Comparison of ENCODE assay signal across 26 mouse cellular contexts in the genomic region with DNA sequence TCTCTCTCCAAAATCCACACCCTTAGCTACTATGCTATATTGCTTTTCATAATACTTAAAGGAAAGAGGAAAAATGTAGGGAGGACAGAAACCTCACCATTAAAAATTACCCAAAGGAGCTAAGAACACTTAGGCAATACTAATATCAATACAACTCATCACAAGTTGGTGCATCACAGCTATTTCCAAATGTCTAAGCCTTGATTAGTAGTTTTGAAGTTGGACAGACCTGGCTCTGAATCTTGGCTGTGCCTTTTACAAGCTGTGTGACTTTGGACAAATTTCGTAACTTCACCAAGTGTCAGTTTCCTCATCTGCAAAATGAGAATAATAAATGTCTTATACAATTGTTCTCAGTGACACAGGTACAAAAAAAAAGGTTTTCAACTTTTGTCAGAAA.
"Had no signal": no experiment of that assay in that cellular context is flagged by ENCODE, and none has a peak within 500 bp of the region (broad histone marks: within the 10 kb centered on the region; RNA-seq: fewer than 3 reads in every experiment).

No protein-coding gene starts in this region.

- H3K4me3 ChIP-seq: gastrocnemius, adult 2 months; heart, embryonic 10.5 days; heart, embryonic 12.5 days; hindbrain, embryonic 10.5 days; hindbrain, embryonic 12.5 days; intestine, embryonic 15.5 days; layer of hippocampus, adult 2 months; left cerebral cortex, adult 2 months; limb, embryonic 10.5 days; limb, embryonic 12.5 days; liver, embryonic 13.5 days had no signal

- H3K27ac ChIP-seq: gastrocnemius, adult 2 months; heart, embryonic 10.5 days; hindbrain, embryonic 10.5 days; hindbrain, embryonic 12.5 days; hindbrain, embryonic 14.5 days; intestine, embryonic 15.5 days; layer of hippocampus, adult 2 months; left cerebral cortex, adult 2 months; limb, embryonic 10.5 days; limb, embryonic 12.5 days; liver, embryonic 13.5 days had no signal

- H3K4me1 ChIP-seq: heart, embryonic 10.5 days; heart, embryonic 12.5 days; hindbrain, embryonic 10.5 days; hindbrain, embryonic 12.5 days; intestine, embryonic 15.5 days; limb, embryonic 10.5 days; limb, embryonic 12.5 days had no signal

- ATAC-seq: hindbrain, embryonic 16.5 days; inflammation-experienced regulatory T-cells, adult 6 months; intestine, embryonic 15.5 days; intestine, postnatal 0 days had no signal

- DNase-seq: gastrocnemius, adult 2 months; gastrocnemius, postnatal 10 days; gastrocnemius, postnatal 25 days; heart, adult 18-20 months; heart, postnatal 10 days; heart, postnatal 4 days; kidney, adult 18-20 months; kidney, adult 8-10 months; kidney, postnatal 10 days; kidney, postnatal 25 days; kidney, postnatal 4 days; liver; liver, embryonic 13.5 days had no signal
